Mouse (Mus musculus) duodenum, adult 2 months (tissue): ENCODE results near the gene Phex. TPM values are rescaled to one million over a fixed set of nuclear protein-coding genes. Genes with fewer than 3 reads are reported as not detected.

Source experiments
- polyA plus RNA-seq: library from polyadenylated mRNA; depleted of rRNA; stranded (reverse); fragments of >200 nt; gene quantifications from 2 replicates; pipeline ENCODE4 v1.2.3, GENCODE M21; 2012; ENCODE audit warnings: low replicate concordance; rRNA removed

Phex gene
- not detected in 2 replicates for polyA plus RNA-seq

GRCm38 (mm10) chrX:157415212-157415611 is at the start of gene Phex:
Gene Phex, minus strand, starts transcription at chrX:157415312.

Other genes with a start within 250 kb of the Phex start
- gene Sms, start 77.0 kb upstream of the Phex start, polyA plus RNA-seq, result 4.8 and 8.5 TPM in 2 replicates
- gene Yy2, start 153.7 kb upstream of the Phex start, polyA plus RNA-seq, result not detected in 2 replicates
- gene Mbtps2, start 183.4 kb upstream of the Phex start, polyA plus RNA-seq, result 0.40 and 1.7 TPM in 2 replicates